Mouse (Mus musculus) E14TG2a.4 (cell line): ENCODE measurements around the gene Astn1.

Experiments used
- CTCF ChIP-seq: conservative IDR thresholded peaks from 2 replicates; pipeline ENCODE4 v1.5.1; 2014; ENCODE audit warnings: low read length
- NANOG ChIP-seq: IDR thresholded peaks from 2 replicates; pipeline ENCODE4 v1.6.1; 2014; ENCODE audit warnings: borderline replicate concordance, low read length, mixed read lengths
- POU5F1 ChIP-seq: IDR thresholded peaks from 2 replicates; pipeline ENCODE4 v1.6.1; 2014; ENCODE audit warnings: low read length, borderline replicate concordance

- no peak for TF ChIP-seq CTCF
- no peak for TF ChIP-seq POU5F1
- no peak for TF ChIP-seq NANOG
Measured at GRCm38 (mm10) chr1:158604149-158604548, 242.1 kb downstream of the Astn1 start.
